Mouse (Mus musculus) embryo, embryonic 9.5 days (tissue): ENCODE measurements around the gene Numbl.

ENCODE experiments used
- DNase-seq: peaks from one replicate; pipeline ENCODE4 v3.0.0-alpha.2; 2017; ENCODE audit errors: extremely low spot score

Numbl gene

GRCm38 (mm10) chr7:27295956-27296355 lies 37.7 kb downstream of the Numbl start:
- no peak for DNase-seq

GRCm38 (mm10) chr7:27296518-27296917 lies 38.3 kb downstream of the Numbl start:
- no peak for DNase-seq

GRCm38 (mm10) chr7:27298033-27298610 lies 39.9 kb downstream of the Numbl start:
- DNase-seq, result no peak

- no peak for DNase-seq
Observed at GRCm38 (mm10) chr7:27298816-27299215, 40.6 kb downstream of the Numbl start.

GRCm38 (mm10) chr7:27300351-27300750 lies 42.1 kb downstream of the Numbl start:
- no peak for DNase-seq

GRCm38 (mm10) chr7:27300801-27301200 lies 42.6 kb downstream of the Numbl start:
- DNase-seq, result no peak

GRCm38 (mm10) chr7:27302172-27302571 lies 43.9 kb downstream of the Numbl start:
- DNase-seq, result peak; percentile 59

GRCm38 (mm10) chr7:27305091-27305730 lies 47.0 kb downstream of the Numbl start:
- DNase-seq, result no peak

- no peak for DNase-seq
Observed at GRCm38 (mm10) chr7:27306161-27307160, 48.2 kb downstream of the Numbl start.

- DNase-seq, result no peak
Observed at GRCm38 (mm10) chr7:27307551-27307950, 49.3 kb downstream of the Numbl start.

- DNase-seq, result no peak
Observed at GRCm38 (mm10) chr7:27308821-27309549, 50.8 kb downstream of the Numbl start.

- no peak for DNase-seq
Observed at GRCm38 (mm10) chr7:27309832-27310231, 51.6 kb downstream of the Numbl start.

GRCm38 (mm10) chr7:27310306-27310705 lies 52.1 kb downstream of the Numbl start:
- DNase-seq, result no peak

- DNase-seq, result no peak
Observed at GRCm38 (mm10) chr7:27310996-27311535, 52.8 kb downstream of the Numbl start.

GRCm38 (mm10) chr7:27311651-27312284 lies 53.5 kb downstream of the Numbl start:
- no peak for DNase-seq

- no peak for DNase-seq
Observed at GRCm38 (mm10) chr7:27314393-27314792, 56.2 kb downstream of the Numbl start.

GRCm38 (mm10) chr7:27315958-27316357 lies 57.7 kb downstream of the Numbl start:
- no peak for DNase-seq

- no peak for DNase-seq
Observed at GRCm38 (mm10) chr7:27319411-27319810, 61.2 kb downstream of the Numbl start.

GRCm38 (mm10) chr7:27322291-27322690 lies 64.1 kb downstream of the Numbl start:
- DNase-seq, result no peak

GRCm38 (mm10) chr7:27323001-27323400 lies 64.8 kb downstream of the Numbl start:
- no peak for DNase-seq

GRCm38 (mm10) chr7:27324161-27324560 lies 65.9 kb downstream of the Numbl start:
- no peak for DNase-seq
